Mouse (Mus musculus) left cerebral cortex, adult 11 months (tissue): ENCODE results near the gene Foxj2.
A peak's percentile ranks its signal among the peaks of the same experiment; 100 is the strongest.

Experiments used
- DNase-seq: peaks from one replicate; pipeline ENCODE4 v3.0.0; 2022; ENCODE audit warnings: low spot score

Gene Foxj2

DNA sequence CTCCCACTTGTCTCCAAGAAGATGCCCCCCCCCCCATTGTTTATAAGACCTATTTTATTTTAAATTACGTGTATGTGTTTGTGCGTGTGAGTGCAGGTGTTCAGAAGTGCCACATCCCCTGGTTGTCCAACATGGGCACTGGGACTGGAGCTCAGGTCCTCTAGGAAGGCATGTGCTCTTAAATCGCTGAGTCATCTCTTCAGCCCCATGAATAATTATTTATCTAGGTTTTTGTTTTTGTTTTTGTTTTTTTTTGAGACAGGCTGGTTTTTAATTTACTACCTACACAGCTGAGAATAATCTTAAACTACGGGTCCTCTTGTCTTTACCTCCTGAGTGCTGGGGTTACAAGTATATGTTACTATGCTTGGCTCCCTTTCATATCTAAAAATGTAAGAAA lies 6.1 kb upstream of the Foxj2 start:
- no peak for DNase-seq

GRCm38 (mm10) chr6:122820071-122820798 lies 521 bp downstream of the Foxj2 start:
- DNase-seq, result no peak

GRCm38 (mm10) chr6:122820799-122821650 lies 1.3 kb downstream of the Foxj2 start:
- no peak for DNase-seq

DNA sequence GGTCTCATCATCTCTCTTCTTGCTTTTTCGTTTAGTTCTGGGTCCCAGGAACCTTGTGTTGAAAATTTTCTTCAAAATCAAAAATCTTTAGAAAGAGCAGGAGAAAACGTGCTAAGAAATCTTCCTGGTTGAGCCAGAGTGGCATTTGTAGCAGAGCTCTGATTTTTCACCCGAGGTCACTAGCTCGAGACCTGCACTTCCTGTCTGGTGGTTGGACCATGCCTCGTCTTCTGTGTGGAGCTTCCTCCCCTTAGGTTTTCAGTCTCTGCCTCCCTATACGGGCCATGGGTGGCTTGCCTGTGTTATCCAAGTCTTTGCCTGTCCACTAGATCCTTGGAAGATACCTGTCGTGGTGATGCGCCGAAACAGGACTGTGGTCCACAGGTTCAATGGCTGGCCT lies 2.1 kb downstream of the Foxj2 start:
- no peak for DNase-seq

- DNase-seq, result no peak
Observed at GRCm38 (mm10) chr6:122824086-122824485, 4.4 kb downstream of the Foxj2 start.

- no peak for DNase-seq
Observed at GRCm38 (mm10) chr6:122825166-122825565, 5.5 kb downstream of the Foxj2 start.

- peak; percentile 82 for DNase-seq
Observed at GRCm38 (mm10) chr6:122825923-122826742, 6.4 kb downstream of the Foxj2 start.

DNA sequence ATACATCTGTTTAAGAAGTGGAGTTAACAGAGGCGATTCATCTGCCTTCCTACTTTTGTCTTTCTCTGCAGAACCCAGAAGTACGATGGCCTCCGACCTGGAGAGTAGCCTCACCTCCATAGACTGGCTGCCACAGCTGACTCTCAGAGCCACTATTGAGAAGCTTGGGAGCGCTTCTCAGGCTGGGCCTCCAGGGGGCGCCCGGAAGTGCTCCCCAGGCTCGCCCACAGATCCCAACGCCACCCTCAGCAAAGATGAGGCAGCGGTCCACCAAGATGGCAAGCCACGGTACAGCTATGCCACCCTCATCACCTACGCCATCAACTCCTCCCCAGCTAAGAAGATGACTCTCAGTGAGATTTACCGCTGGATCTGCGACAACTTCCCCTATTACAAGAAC lies 8.4 kb downstream of the Foxj2 start:
- no peak for DNase-seq

DNA sequence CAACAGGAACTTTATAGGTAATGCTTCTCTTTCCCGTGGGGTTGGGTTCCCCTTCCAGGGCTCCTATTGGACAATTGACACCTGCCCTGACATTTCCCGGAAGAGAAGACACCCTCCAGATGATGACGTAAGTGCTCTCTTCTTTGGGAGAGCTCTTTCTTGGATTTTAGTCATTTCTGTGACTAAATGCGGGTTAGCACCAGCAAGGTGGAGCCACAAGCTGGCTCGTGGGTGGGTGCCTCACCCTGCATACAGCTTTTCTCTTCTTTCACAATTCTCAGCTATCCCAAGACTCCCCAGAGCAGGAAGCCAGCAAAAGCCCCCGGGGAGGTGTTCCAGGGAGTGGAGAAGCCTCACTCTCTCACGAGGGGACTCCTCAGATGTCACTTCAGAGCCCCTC lies 13.2 kb downstream of the Foxj2 start:
- no peak for DNase-seq

DNA sequence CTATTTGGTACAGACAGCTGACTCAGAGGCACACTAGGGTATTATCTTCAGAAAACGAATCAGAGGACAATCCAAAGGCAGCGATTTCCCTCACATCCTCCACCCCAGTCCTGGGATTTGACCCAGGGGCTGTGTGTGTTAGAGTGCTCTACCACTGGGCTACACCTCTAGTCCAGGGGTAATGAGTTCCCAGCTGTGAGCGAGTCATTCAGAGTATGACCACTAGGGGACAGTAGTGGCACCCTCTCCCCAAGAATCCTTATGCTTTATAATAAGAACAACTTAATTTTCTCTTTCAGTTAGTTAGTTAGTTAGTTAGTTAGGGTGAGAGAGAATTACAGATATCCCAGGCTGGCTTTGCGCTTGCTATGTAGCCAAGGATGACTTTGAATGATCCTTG lies 14.7 kb downstream of the Foxj2 start:
- DNase-seq, result no peak

- no peak for DNase-seq
Observed at GRCm38 (mm10) chr6:122836974-122837373, 17.3 kb downstream of the Foxj2 start.

- DNase-seq, result no peak
Observed at GRCm38 (mm10) chr6:122837539-122837938, 17.8 kb downstream of the Foxj2 start.

GRCm38 (mm10) chr6:122843759-122844158 lies 24.0 kb downstream of the Foxj2 start:
- DNase-seq, result no peak

DNA sequence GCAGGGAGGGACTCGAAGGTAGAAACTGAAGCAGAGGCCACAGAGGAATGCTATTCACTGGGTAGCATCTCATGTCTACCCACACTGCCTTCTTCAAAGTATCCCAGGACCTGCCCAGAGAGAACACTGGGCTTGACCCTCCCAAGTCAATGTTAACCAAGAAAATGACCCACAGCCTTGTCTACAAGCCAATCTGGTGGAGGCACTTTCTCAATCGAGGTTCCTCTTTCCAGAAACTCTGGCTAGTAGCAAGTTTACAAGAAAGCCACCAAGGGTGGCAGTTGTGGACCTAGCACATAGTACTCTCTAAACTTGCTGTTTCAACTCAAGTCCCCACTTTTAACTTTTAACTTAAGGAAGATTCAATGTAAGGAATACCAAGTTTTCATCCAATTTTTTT lies 33.0 kb downstream of the Foxj2 start:
- DNase-seq, result no peak

- no peak for DNase-seq
Observed at GRCm38 (mm10) chr6:122854552-122854951, 34.8 kb downstream of the Foxj2 start.

DNA sequence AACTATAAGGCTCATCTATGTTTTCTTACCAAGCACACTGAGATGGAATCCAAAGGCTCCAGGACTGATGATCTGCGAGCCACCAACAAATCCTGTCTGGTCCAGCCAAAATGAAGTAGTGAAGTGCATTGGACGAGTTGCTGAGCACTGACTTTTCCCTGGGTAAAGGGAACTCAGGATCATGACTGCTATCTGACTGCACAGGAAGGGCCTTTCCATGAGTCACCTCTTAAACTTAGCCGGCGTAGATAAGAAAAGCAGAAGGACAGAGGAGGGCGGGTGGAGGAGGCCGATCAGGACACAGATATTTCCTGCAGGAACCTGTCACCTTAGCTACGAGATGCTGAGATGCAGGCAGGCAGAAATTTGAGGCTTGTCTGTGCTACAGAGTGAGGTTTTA lies 36.2 kb downstream of the Foxj2 start, which contains the start of gene C3ar1:
Gene C3ar1 (minus strand): TSS at position 207 of the 400 bp plus-strand sequence.
- no peak for DNase-seq

DNA sequence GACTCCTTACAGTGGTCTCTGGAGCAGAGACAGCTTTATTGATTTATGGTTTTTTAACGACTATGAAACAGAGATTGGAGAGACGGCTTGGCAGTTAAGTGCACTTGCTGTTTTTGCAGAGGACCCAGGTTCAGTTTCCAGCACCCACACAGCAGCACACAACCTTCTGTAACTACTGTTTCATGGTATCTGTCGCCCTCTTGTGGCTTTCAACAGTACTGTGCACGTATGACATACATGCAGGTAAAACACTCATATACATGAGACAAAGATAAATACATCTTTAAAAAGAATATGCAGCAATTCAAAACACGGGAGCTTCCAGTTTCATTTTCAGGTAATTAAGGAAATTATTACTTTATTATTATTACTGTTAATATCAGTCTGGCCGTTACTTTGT lies 42.7 kb downstream of the Foxj2 start:
- DNase-seq, result no peak

DNA sequence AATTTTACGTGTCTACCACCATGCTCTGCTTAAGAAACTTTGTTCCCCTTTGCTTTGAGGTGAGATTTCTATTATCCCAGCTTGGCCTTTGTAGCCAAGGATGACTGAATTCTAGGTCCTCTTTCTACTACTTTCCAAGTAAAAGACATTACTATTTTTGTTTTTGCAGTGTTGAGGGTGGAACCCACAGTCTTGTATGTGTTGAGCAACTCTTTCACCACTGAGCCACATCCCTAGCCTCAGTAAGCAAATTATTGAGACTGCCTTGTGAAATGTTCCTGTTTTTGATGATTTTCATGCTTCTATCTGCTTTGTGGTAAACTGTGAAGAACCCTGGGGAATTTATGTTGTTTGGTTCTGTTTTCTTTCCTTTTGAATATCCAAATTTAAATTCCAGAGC lies 43.2 kb downstream of the Foxj2 start:
- no peak for DNase-seq

DNA sequence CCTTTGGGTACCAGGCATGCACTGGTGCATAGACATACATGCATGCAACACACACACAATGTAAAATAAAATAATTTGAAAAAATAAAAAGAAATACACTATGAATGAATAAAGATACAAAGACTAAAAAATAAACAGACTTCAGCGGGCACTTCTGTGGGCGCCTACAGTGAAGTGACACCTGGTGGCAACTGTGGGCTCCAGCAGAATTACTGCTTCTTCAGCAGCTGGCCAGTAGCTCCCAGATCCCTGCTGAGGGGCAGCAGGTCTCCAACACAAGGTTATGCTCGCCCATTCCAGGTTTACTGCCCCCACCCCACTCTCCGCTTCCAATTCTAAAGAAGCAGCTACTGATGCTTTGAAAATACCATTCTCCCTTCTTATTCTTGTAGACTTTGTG lies 48.2 kb downstream of the Foxj2 start:
- DNase-seq, result no peak

DNA sequence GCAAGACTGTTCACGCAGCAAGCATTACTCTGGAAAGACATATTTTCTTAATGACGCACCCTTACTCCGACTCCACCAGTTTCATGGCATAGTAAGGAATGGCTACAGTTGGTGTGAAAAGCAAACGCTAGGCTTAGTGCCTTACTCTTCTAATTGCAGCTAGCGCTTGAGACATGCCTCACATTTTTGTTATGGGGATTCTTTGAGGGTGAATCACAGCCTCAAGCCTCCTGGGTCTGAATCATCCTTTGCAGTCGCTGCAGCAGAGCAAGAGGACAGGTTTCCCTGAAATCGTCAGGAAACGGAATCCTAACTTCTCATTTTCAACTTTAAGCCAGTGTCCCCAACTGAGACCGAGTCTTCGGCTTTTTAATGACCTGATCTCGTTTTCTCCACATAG lies 50.1 kb downstream of the Foxj2 start:
- no peak for DNase-seq

GRCm38 (mm10) chr6:122872800-122873199 lies 53.1 kb downstream of the Foxj2 start:
- DNase-seq, result no peak
